In the genomic region with DNA sequence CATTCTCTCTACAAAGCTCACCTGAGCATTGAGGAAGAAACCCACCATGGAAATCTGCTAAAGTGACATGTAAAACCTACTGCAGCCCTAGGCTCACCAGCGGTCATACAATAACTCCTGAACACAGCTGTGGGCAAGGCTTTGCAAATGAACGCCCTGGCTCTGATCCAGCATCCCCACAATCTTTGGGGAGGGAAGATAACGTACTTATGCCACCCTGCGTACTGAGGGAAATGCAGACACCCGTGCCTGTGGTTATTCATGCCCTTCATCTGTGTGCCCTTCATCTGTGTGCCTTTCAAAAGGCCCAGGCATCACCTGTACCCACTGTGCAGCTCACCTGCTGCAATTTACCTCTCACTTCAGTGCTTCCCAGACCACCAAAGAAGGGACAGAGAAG, we compare ENCODE assay signal across 15 mouse cellular contexts. TPM values are rescaled to one million over a fixed set of nuclear protein-coding genes. Genes with fewer than 3 reads are reported as not detected.
DNase-seq lines count a peak whose midpoint lies in the region; ATAC-seq and TF ChIP-seq lines count a peak whose summit lies in the region.
"Had no signal": no experiment of that assay in that cellular context is flagged by ENCODE, and none has a peak within 500 bp of the region (broad histone marks: within the 10 kb centered on the region; RNA-seq: fewer than 3 reads in every experiment).

No protein-coding gene starts in this region.

- TF ChIP-seq CTCF in liver, postnatal 0 days (IDR thresholded peaks at IDR 0.05; ENCODE audit: low read depth) = no peak

- H3K4me2 ChIP-seq in forebrain, embryonic 14.5 days (ENCODE audit: low read length) = no peak overlapping the region
- H3K4me2 ChIP-seq in forebrain, embryonic 13.5 days = no peak overlapping the region
- H3K4me2 ChIP-seq in midbrain, embryonic 13.5 days (replicated peaks) = no peak overlapping the region
- H3K4me2 ChIP-seq in heart, embryonic 16.5 days (ENCODE audit: low read depth, low read length) = 0 out of 2 replicates have a peak overlapping the region, but pooled peaks have one; percentile 15
- H3K4me2 ChIP-seq in liver, postnatal 0 days (ENCODE audit: low read depth, low read length) = no peak overlapping the region
- H3K4me2 ChIP-seq: hindbrain, embryonic 15.5 days; midbrain, embryonic 11.5 days; neural tube, embryonic 12.5 days had no signal

- H3K36me3 ChIP-seq in forebrain, embryonic 14.5 days (ENCODE audit: control insufficient read depth, insufficient read depth, low read length) = no peaks in the 10 kb centered on the region
- no peaks in the 10 kb centered on the region for H3K36me3 ChIP-seq in forebrain, embryonic 13.5 days (ENCODE audit: poor library complexity, severe bottlenecking)
- no peaks in the 10 kb centered on the region for H3K36me3 ChIP-seq in midbrain, embryonic 13.5 days
- no peaks in the 10 kb centered on the region for H3K36me3 ChIP-seq in midbrain, embryonic 10.5 days
- H3K36me3 ChIP-seq in heart, embryonic 16.5 days (ENCODE audit: control insufficient read depth, insufficient read depth) = no peaks in the 10 kb centered on the region
- H3K36me3 ChIP-seq in liver, postnatal 0 days (replicated peaks; ENCODE audit: insufficient read depth, low read length) = no peaks in the 10 kb centered on the region
- H3K36me3 ChIP-seq: hindbrain, embryonic 15.5 days; neural tube, embryonic 12.5 days had no signal

- no peaks in the 10 kb centered on the region for H3K9me3 ChIP-seq in forebrain, embryonic 14.5 days (replicated peaks; ENCODE audit: control insufficient read depth, low read length)
- H3K9me3 ChIP-seq in forebrain, embryonic 13.5 days (replicated peaks) = no peaks in the 10 kb centered on the region
- H3K9me3 ChIP-seq in midbrain, embryonic 13.5 days = no peaks in the 10 kb centered on the region
- no peaks in the 10 kb centered on the region for H3K9me3 ChIP-seq in midbrain, embryonic 10.5 days (replicated peaks)
- H3K9me3 ChIP-seq in heart, embryonic 16.5 days (replicated peaks; ENCODE audit: control insufficient read depth, low read length) = no peaks in the 10 kb centered on the region
- no peaks in the 10 kb centered on the region for H3K9me3 ChIP-seq in liver, postnatal 0 days (ENCODE audit: low read length)
- H3K9me3 ChIP-seq: G1E; hindbrain, embryonic 15.5 days; neural tube, embryonic 12.5 days had no signal

- DNase-seq in forebrain, embryonic 14.5 days (ENCODE audit: low spot score) = peak; percentile 20
- DNase-seq in midbrain, embryonic 10.5 days (ENCODE audit: low spot score) = no peak
- DNase-seq in liver, postnatal 0 days = peak; percentile 49
- no peak for DNase-seq in lung, postnatal 25 days (ENCODE audit: low spot score)
- no peak for DNase-seq in layer of hippocampus, adult 8-10 months (ENCODE audit: low spot score in 2 of 2)
- DNase-seq: gastrocnemius, postnatal 14 days; thymus, adult 2 months had no signal

- 44% methylated on average over 5 of the region's 5 CpGs for WGBS in forebrain, embryonic 14.5 days
- 52% methylated on average over 5 of the region's 5 CpGs for WGBS in forebrain, embryonic 13.5 days
- 65% methylated on average over 5 of the region's 5 CpGs for WGBS in midbrain, embryonic 13.5 days
- 89% methylated on average over 5 of the region's 5 CpGs for WGBS in midbrain, embryonic 10.5 days
- WGBS in heart, embryonic 16.5 days = 26% methylated on average over 5 of the region's 5 CpGs
- WGBS in liver, postnatal 0 days (ENCODE audit: insufficient replicate concordance) = 42% methylated on average over 5 of the region's 5 CpGs

- TF ChIP-seq EP300 in liver, postnatal 0 days (IDR thresholded peaks at IDR 0.05; ENCODE audit: low read depth) = no peak

- ATAC-seq in forebrain, embryonic 14.5 days = no peak; the same call in 1 of the 2 replicates
- ATAC-seq in forebrain, embryonic 13.5 days = no peak
- 0 out of 2 replicates have a peak, but pooled peaks have one; percentile 17 for ATAC-seq in midbrain, embryonic 13.5 days
- ATAC-seq in heart, embryonic 16.5 days (replicated peaks; ENCODE audit: extremely low read depth, insufficient read depth, low FRiP score) = peak; percentile 78
- peak; percentile 56 for ATAC-seq in liver, postnatal 0 days

- no peak overlapping the region for H3K4me3 ChIP-seq in forebrain, embryonic 14.5 days (ENCODE audit: low read depth, low read length)
- H3K4me3 ChIP-seq in forebrain, embryonic 13.5 days = no peak overlapping the region
- no peak overlapping the region for H3K4me3 ChIP-seq in midbrain, embryonic 13.5 days (replicated peaks)
- H3K4me3 ChIP-seq in midbrain, embryonic 10.5 days = no peak overlapping the region
- no peak overlapping the region for H3K4me3 ChIP-seq in heart, embryonic 16.5 days (ENCODE audit: low read length)
- no peak overlapping the region for H3K4me3 ChIP-seq in liver, postnatal 0 days (ENCODE audit: low read depth, low read length)
- H3K4me3 ChIP-seq: hindbrain, embryonic 15.5 days; layer of hippocampus, adult 2 months; neural tube, embryonic 12.5 days had no signal

- H3K27me3 ChIP-seq in forebrain, embryonic 14.5 days (replicated peaks; ENCODE audit: control insufficient read depth, insufficient read depth, low read length) = no peaks in the 10 kb centered on the region
- H3K27me3 ChIP-seq in forebrain, embryonic 13.5 days = no peaks in the 10 kb centered on the region
- H3K27me3 ChIP-seq in midbrain, embryonic 13.5 days = no peaks in the 10 kb centered on the region
- no peaks in the 10 kb centered on the region for H3K27me3 ChIP-seq in midbrain, embryonic 10.5 days (ENCODE audit: low read depth, poor library complexity, severe bottlenecking)
- no peaks in the 10 kb centered on the region for H3K27me3 ChIP-seq in heart, embryonic 16.5 days (ENCODE audit: control insufficient read depth, insufficient read depth, low read length)
- H3K27me3 ChIP-seq in liver, postnatal 0 days (ENCODE audit: insufficient read depth, low read length) = no peaks in the 10 kb centered on the region
- H3K27me3 ChIP-seq: hindbrain, embryonic 15.5 days; neural tube, embryonic 12.5 days had no signal

- no peak overlapping the region for H3K27ac ChIP-seq in forebrain, embryonic 14.5 days (ENCODE audit: low read depth, low read length)
- H3K27ac ChIP-seq in forebrain, embryonic 13.5 days = no peak overlapping the region
- H3K27ac ChIP-seq in midbrain, embryonic 13.5 days = no peak overlapping the region
- H3K27ac ChIP-seq in midbrain, embryonic 10.5 days (replicated peaks) = no peak overlapping the region
- peak overlapping the region; percentile 51 for H3K27ac ChIP-seq in heart, embryonic 16.5 days (ENCODE audit: low read length)
- H3K27ac ChIP-seq in liver, postnatal 0 days (ENCODE audit: low read depth) = no peak overlapping the region
- H3K27ac ChIP-seq: hindbrain, embryonic 15.5 days; layer of hippocampus, adult 2 months; neural tube, embryonic 12.5 days had no signal

- no peak overlapping the region for H3K9ac ChIP-seq in forebrain, embryonic 14.5 days (ENCODE audit: low read length)
- no peak overlapping the region for H3K9ac ChIP-seq in forebrain, embryonic 13.5 days
- no peak overlapping the region for H3K9ac ChIP-seq in midbrain, embryonic 13.5 days (replicated peaks)
- H3K9ac ChIP-seq in heart, embryonic 16.5 days (ENCODE audit: low read length) = 0 out of 2 replicates have a peak overlapping the region, but pooled peaks have one; percentile 22
- H3K9ac ChIP-seq in liver, postnatal 0 days (replicated peaks) = no peak overlapping the region
- H3K9ac ChIP-seq: hindbrain, embryonic 15.5 days; neural tube, embryonic 12.5 days had no signal

- peaks cover 3% of the 10 kb centered on the region; the same call in 1 of the 2 replicates for H3K4me1 ChIP-seq in forebrain, embryonic 14.5 days (ENCODE audit: control insufficient read depth, insufficient read depth, low read length)
- peaks cover 8% of the 10 kb centered on the region for H3K4me1 ChIP-seq in forebrain, embryonic 13.5 days
- no peaks in the 10 kb centered on the region; the same call in 1 of the 2 replicates for H3K4me1 ChIP-seq in midbrain, embryonic 13.5 days (replicated peaks)
- peaks cover 5% of the 10 kb centered on the region; the same call in 1 of the 2 replicates for H3K4me1 ChIP-seq in midbrain, embryonic 10.5 days
- H3K4me1 ChIP-seq in heart, embryonic 16.5 days (ENCODE audit: control insufficient read depth, insufficient read depth, low read length) = peaks cover 12% of the 10 kb centered on the region
- peaks cover 4% of the 10 kb centered on the region; the same call in 1 of the 2 replicates for H3K4me1 ChIP-seq in liver, postnatal 0 days (ENCODE audit: insufficient read depth)
- H3K4me1 ChIP-seq: hindbrain, embryonic 15.5 days; neural tube, embryonic 12.5 days had no signal

RNA-seq across cellular contexts. Expression of gene Ralgapa2, which starts 41.2 kb away (rescaled TPM):
- polyA plus RNA-seq in forebrain, embryonic 14.5 days (2014; fragmentation: Nextera tagmentation; extraction: Ambion mirVana) = 6.3 and 11.4 TPM in 2 replicates
- 12.8 and 13.8 TPM in 2 replicates for polyA plus RNA-seq in forebrain, embryonic 13.5 days (2015; fragmentation: Nextera tagmentation; extraction: Ambion mirVana)
- 11.7 and 13.1 TPM in 2 replicates for polyA plus RNA-seq in midbrain, embryonic 13.5 days (2015; fragmentation: Nextera tagmentation; extraction: Ambion mirVana)
- polyA plus RNA-seq in midbrain, embryonic 10.5 days (2016; fragmentation: Nextera tagmentation; extraction: Ambion mirVana) = 9.7 and 10.6 TPM in 2 replicates
- 11.1 and 12.0 TPM in 2 replicates for polyA plus RNA-seq in heart, embryonic 16.5 days (2015; fragmentation: Nextera tagmentation; extraction: Ambion mirVana)
- 3.7 and 4.1 TPM in 2 replicates for polyA plus RNA-seq in liver, postnatal 0 days (2015; fragmentation: Nextera tagmentation; extraction: Ambion mirVana)
- 10 to 100 TPM; 22.5 to 30.0 (median 27.4) TPM for total RNA-seq in layer of hippocampus, adult 8-10 months (2022)

Comparison
In these comparisons a context has a peak if more than half of its experiments do, and no peak if none do; other contexts are left out.
1. ATAC-seq: peak in midbrain, embryonic 13.5 days (single experiment), heart, embryonic 16.5 days (single experiment) and liver, postnatal 0 days (single experiment); none in forebrain, embryonic 14.5 days (single experiment) and forebrain, embryonic 13.5 days (single experiment).
2. DNase-seq: peak in forebrain, embryonic 14.5 days (single experiment) and liver, postnatal 0 days (single experiment); none in midbrain, embryonic 10.5 days (single experiment), lung, postnatal 25 days (single experiment) and layer of hippocampus, adult 8-10 months (0 of 2).